In the genomic region with DNA sequence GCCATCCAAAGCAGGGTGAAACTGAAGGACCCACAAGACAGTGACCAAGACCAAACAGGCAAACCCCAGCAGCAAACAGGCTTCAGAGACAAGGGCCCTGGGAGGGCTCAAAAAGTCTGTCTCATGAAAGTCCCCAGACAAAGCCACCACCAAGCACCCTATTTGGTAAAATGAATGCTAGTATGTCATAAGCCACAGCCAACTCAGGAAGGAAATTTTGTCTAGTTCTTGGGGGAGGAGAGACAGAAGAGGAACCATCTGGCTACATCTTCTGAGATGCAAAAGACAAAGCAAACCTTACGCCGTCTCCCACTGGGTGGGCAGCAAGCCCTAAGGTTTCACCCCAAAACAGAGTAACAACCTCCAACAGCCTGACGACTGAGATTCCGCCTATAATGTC, we compare ENCODE assay signal across 12 mouse cellular contexts. TPM values are rescaled to one million over a fixed set of nuclear protein-coding genes. Genes with fewer than 3 reads are reported as not detected.
DNase-seq lines count a peak whose midpoint lies in the region; ATAC-seq and TF ChIP-seq lines count a peak whose summit lies in the region.
"Had no signal": no experiment of that assay in that cellular context is flagged by ENCODE, and none has a peak within 500 bp of the region (broad histone marks: within the 10 kb centered on the region; RNA-seq: fewer than 3 reads in every experiment).

No protein-coding gene starts in this region.

- H3K27me3 ChIP-seq in kidney, adult 2 months (replicated peaks; ENCODE audit: control insufficient read depth, insufficient read depth, low read length) = no peaks in the 10 kb centered on the region
- no peaks in the 10 kb centered on the region for H3K27me3 ChIP-seq in small intestine, adult 2 months (ENCODE audit: control insufficient read depth, insufficient read depth, low read length)
- no peaks in the 10 kb centered on the region for H3K27me3 ChIP-seq in hindbrain, postnatal 0 days (ENCODE audit: insufficient read depth, low read length)
- H3K27me3 ChIP-seq in limb, embryonic 10.5 days (ENCODE audit: low read depth, poor library complexity, severe bottlenecking) = no peaks in the 10 kb centered on the region

- no peak for TF ChIP-seq CTCF in kidney, adult 2 months (conservative IDR thresholded peaks at IDR 0.05; ENCODE audit: insufficient read depth, insufficient read length, low read depth, low read length)
- no peak for TF ChIP-seq CTCF in small intestine, adult 2 months (IDR thresholded peaks at IDR 0.05; ENCODE audit: extremely low read depth, insufficient read length, insufficient replicate concordance, low read depth, low read length)
- TF ChIP-seq CTCF in hindbrain, postnatal 0 days (IDR thresholded peaks at IDR 0.05; ENCODE audit: low read depth) = no peak

- H3K4me2 ChIP-seq in hindbrain, postnatal 0 days (ENCODE audit: low read depth, low read length) = no peak overlapping the region

- TF ChIP-seq POLR2A in kidney, adult 2 months (IDR thresholded peaks at IDR 0.05; ENCODE audit: low read depth, low read length) = no peak
- TF ChIP-seq POLR2A in small intestine, adult 2 months (IDR thresholded peaks at IDR 0.05; ENCODE audit: low read depth, low read length) = no peak

- no peak overlapping the region for H3K9ac ChIP-seq in hindbrain, postnatal 0 days (replicated peaks; ENCODE audit: low read length)

- peak overlapping the region; percentile 2; the same call in 1 of the 2 replicates for H3K27ac ChIP-seq in kidney, adult 2 months (ENCODE audit: insufficient read depth, low read depth, low read length)
- H3K27ac ChIP-seq in small intestine, adult 2 months (ENCODE audit: insufficient read depth, low read depth, low read length) = peak overlapping the region; percentile 73
- no peak overlapping the region for H3K27ac ChIP-seq in hindbrain, postnatal 0 days
- H3K27ac ChIP-seq in limb, embryonic 10.5 days = no peak overlapping the region

- no peak for DNase-seq in kidney, adult 2 months
- DNase-seq in kidney, postnatal 36 days = no peak
- no peak for DNase-seq in hindbrain, postnatal 0 days (ENCODE audit: low spot score)
- no peak for DNase-seq in limb, embryonic 10.5 days (ENCODE audit: low spot score)
- no peak for DNase-seq in Muller cell, postnatal 12 days (ENCODE audit: inconsistent ontology term)
- DNase-seq: gastrocnemius, postnatal 36 days; kidney, adult 18-20 months; lung, adult 2 months; retina, postnatal 1 day had no signal

- ATAC-seq in CD4-positive, CD25-positive, alpha-beta regulatory T cell, adult 4 months = peak; percentile 58
- ATAC-seq in common myeloid progenitor, adult 5-6 weeks (replicated peaks; ENCODE audit: low read depth, poor library complexity, severe bottlenecking) = peak; percentile 59
- ATAC-seq in hindbrain, postnatal 0 days = no peak

- WGBS in kidney, adult 2 months = 67% methylated on average over 4 of the region's 4 CpGs
- 73% methylated on average over 4 of the region's 4 CpGs for WGBS in small intestine, adult 2 months
- WGBS in hindbrain, postnatal 0 days = 85% methylated on average over 4 of the region's 4 CpGs
- 92% methylated on average over 4 of the region's 4 CpGs for WGBS in limb, embryonic 10.5 days

- peaks cover 31% of the 10 kb centered on the region for H3K4me1 ChIP-seq in kidney, adult 2 months (ENCODE audit: control insufficient read depth, insufficient read depth, low read length)
- peaks cover 43% of the 10 kb centered on the region for H3K4me1 ChIP-seq in small intestine, adult 2 months (ENCODE audit: control insufficient read depth, insufficient read depth, insufficient read length, low read length)
- H3K4me1 ChIP-seq in hindbrain, postnatal 0 days (ENCODE audit: insufficient read depth, low read length) = no peaks in the 10 kb centered on the region
- H3K4me1 ChIP-seq in limb, embryonic 10.5 days = peaks cover 20% of the 10 kb centered on the region

- no peaks in the 10 kb centered on the region for H3K9me3 ChIP-seq in hindbrain, postnatal 0 days (ENCODE audit: low read length)
- no peaks in the 10 kb centered on the region for H3K9me3 ChIP-seq in limb, embryonic 10.5 days (replicated peaks)

- H3K36me3 ChIP-seq in kidney, adult 2 months (ENCODE audit: control insufficient read depth, insufficient read depth, low read length) = peaks cover 1% of the 10 kb centered on the region; the same call in 1 of the 2 replicates
- peaks cover 81% of the 10 kb centered on the region for H3K36me3 ChIP-seq in small intestine, adult 2 months (ENCODE audit: control insufficient read depth, insufficient read depth, low read length)
- peaks cover 10% of the 10 kb centered on the region; the same call in 1 of the 2 replicates for H3K36me3 ChIP-seq in hindbrain, postnatal 0 days (ENCODE audit: insufficient read depth, low read length)
- peaks cover 97% of the 10 kb centered on the region for H3K36me3 ChIP-seq in limb, embryonic 10.5 days

- no peak overlapping the region for H3K4me3 ChIP-seq in kidney, adult 2 months (ENCODE audit: insufficient read depth, low read depth, low read length)
- no peak overlapping the region for H3K4me3 ChIP-seq in small intestine, adult 2 months (ENCODE audit: low read depth, low read length)
- no peak overlapping the region for H3K4me3 ChIP-seq in hindbrain, postnatal 0 days (ENCODE audit: low read length)
- H3K4me3 ChIP-seq in limb, embryonic 10.5 days = no peak overlapping the region

RNA-seq across cellular contexts. Expression of gene Myh9, which starts 36.3 kb away (rescaled TPM):
- polyA plus RNA-seq in kidney, adult 2 months (2012; rRNA removed) = 57.7 and 64.1 TPM in 2 replicates
- 100 to 1,000 TPM; 206 to 220 TPM for polyA plus RNA-seq in CD4-positive, CD25-positive, alpha-beta regulatory T cell, adult 4 months (2017; shearing (Covaris generic))
- total RNA-seq in common myeloid progenitor, adult 5-6 weeks (2017) = 362 and 430 TPM in 2 replicates
- polyA plus RNA-seq in small intestine, adult 2 months (2012; rRNA removed) = 44.8 and 89.4 TPM in 2 replicates
- total RNA-seq in hindbrain, postnatal 0 days (2014; rRNA removed) = 29.4 and 33.6 TPM in 2 replicates
- 8.4 and 9.1 TPM in 2 replicates for polyA plus RNA-seq in hindbrain, postnatal 0 days (2015; fragmentation: Nextera tagmentation; extraction: Ambion mirVana)
- polyA plus RNA-seq in limb, embryonic 10.5 days (2016; fragmentation: Nextera tagmentation; extraction: Ambion mirVana) = 30.6 and 39.2 TPM in 2 replicates

RNA-seq across cellular contexts. Expression of gene Apol8, which starts 48.9 kb away (rescaled TPM):
- 0.03 and 0.06 TPM in 2 replicates for polyA plus RNA-seq in kidney, adult 2 months (2012; rRNA removed)
- polyA plus RNA-seq in CD4-positive, CD25-positive, alpha-beta regulatory T cell, adult 4 months (2017; shearing (Covaris generic)) = not detected
- total RNA-seq in common myeloid progenitor, adult 5-6 weeks (2017) = 0.27 and 2.6 TPM in 2 replicates
- polyA plus RNA-seq in small intestine, adult 2 months (2012; rRNA removed) = 0.10 and 0.11 TPM in 2 replicates
- 0.50 and 0.84 TPM in 2 replicates for total RNA-seq in hindbrain, postnatal 0 days (2014; rRNA removed)
- polyA plus RNA-seq in hindbrain, postnatal 0 days (2015; fragmentation: Nextera tagmentation; extraction: Ambion mirVana) = 0.35 and 0.50 TPM in 2 replicates
- 0.20 TPM in 1 of 2 replicates, not detected in the other for polyA plus RNA-seq in limb, embryonic 10.5 days (2016; fragmentation: Nextera tagmentation; extraction: Ambion mirVana)
- polyA plus RNA-seq: lung, adult 2 months had no signal

Comparison
In these comparisons a context has a peak if more than half of its experiments do, and no peak if none do; other contexts are left out.
1. H3K27ac ChIP-seq: peak in kidney, adult 2 months (single experiment) and small intestine, adult 2 months (single experiment); none in hindbrain, postnatal 0 days (single experiment) and limb, embryonic 10.5 days (single experiment).